Mouse (Mus musculus) heart, embryonic 16.5 days (tissue): ENCODE results near the gene Crlf1. TPM values are rescaled to one million over a fixed set of nuclear protein-coding genes. Genes with fewer than 3 reads are reported as not detected.

ENCODE experiments used
- ATAC-seq: fragments of 200-750 bp; cut with Nextera tagmentation; replicated peaks from 2 replicates; pipeline ENCODE4 v1.8.0; 2017; ENCODE audit warnings: moderate number of reproducible peaks; ENCODE audit not compliant: insufficient read depth, low FRiP score; ENCODE audit errors: extremely low read depth
- H3K27ac ChIP-seq: fragments of 300-500 bp; sonication (generic); 2 replicates; pipeline ENCODE4 v1.5.1; 2014; ENCODE audit warnings: mild to moderate bottlenecking, low read length, control low read depth, moderate library complexity
- H3K27me3 ChIP-seq: fragments of 300-500 bp; sonication (generic); 2 replicates; pipeline ENCODE4 v1.6.1; 2014; ENCODE audit warnings: low read length, mixed read lengths; ENCODE audit not compliant: control insufficient read depth, insufficient read depth
- H3K36me3 ChIP-seq: fragments of 300-500 bp; sonication (generic); 2 replicates; pipeline ENCODE4 v1.6.1; 2014; ENCODE audit not compliant: control insufficient read depth, insufficient read depth
- H3K4me1 ChIP-seq: fragments of 300-500 bp; sonication (generic); 2 replicates; pipeline ENCODE4 v1.6.1; 2014; ENCODE audit warnings: low read length, mixed read lengths; ENCODE audit not compliant: control insufficient read depth, insufficient read depth
- H3K4me2 ChIP-seq: fragments of 300-500 bp; sonication (generic); 2 replicates; pipeline ENCODE4 v1.6.1; 2014; ENCODE audit warnings: low read depth, mild to moderate bottlenecking, control low read depth, low read length
- H3K4me3 ChIP-seq: fragments of 300-500 bp; sonication (generic); 2 replicates; pipeline ENCODE4 v1.5.1; 2014; ENCODE audit warnings: mild to moderate bottlenecking, control low read depth, low read length
- H3K9ac ChIP-seq: fragments of 300-500 bp; sonication (generic); 2 replicates; pipeline ENCODE4 v1.6.1; 2014; ENCODE audit warnings: low read length, control low read depth
- H3K9me3 ChIP-seq: fragments of 300-500 bp; sonication (generic); replicated peaks from 2 replicates; pipeline ENCODE4 v1.6.1; 2016; ENCODE audit warnings: low read length; ENCODE audit not compliant: control insufficient read depth
- WGBS: fragments of 180-500 bp; shearing (Covaris S2); extraction: QIAGEN DNeasy Blood & Tissue Kit; methylation state at CpG from one replicate; pipeline ENCODE4 v1.1.7; 2014; 5-methylcytosine and 5-hydroxymethylcytosine counted together
- polyA plus RNA-seq: library from polyadenylated mRNA; unstranded; fragments of >200 nt; fragmentation: Nextera tagmentation; extraction: Ambion mirVana; gene quantifications from 2 replicates; pipeline ENCODE4 v1.2.1, GENCODE M21; 2015

The Crlf1 gene
- polyA plus RNA-seq, 1 experiment from 2014 or later, result 3.2 TPM

DNA sequence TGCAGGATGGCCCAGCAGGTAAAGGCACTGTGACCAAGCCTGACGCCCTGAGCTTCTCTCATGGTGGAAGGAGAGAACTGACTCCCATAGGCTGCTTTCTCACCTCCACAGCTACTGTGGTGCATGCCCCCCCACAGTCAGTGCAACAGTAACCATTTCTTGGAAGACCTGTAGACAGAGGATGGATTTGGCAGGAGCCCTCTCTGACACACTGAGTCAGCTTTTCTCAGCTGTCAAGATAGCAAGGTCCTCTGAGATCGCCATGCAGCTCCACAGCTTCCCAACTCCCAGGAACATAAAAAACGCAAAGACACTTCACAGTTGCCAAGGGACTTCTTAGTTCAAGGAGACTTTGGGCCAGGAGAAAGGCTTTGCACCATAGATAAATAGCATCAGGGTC is 34.5 kb upstream of the Crlf1 start:
- H3K27me3 ChIP-seq, result no peaks in the 10 kb centered on the region
- 64% methylated on average over 3 of the region's 3 CpGs for WGBS

DNA sequence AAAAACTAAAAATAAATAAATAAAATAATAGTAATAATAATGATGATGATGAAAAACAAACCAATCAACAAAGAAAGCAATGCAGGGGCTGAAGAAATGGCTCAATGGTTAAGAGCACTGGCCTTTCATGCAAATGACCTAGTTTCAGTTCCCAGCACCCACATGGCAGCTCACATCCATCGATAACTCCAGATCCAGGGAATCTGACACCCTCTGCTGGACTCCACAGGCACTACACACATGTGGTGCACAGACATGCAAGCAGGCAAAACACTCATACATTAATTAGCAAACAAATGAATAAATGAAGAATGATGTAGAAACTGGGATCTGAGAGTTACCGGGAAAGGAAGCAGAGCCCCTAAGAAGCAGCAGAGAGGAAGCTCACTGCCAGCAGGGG is 33.3 kb upstream of the Crlf1 start:
- no peaks in the 10 kb centered on the region for H3K9me3 ChIP-seq
- no peak overlapping the region for H3K4me2 ChIP-seq
- WGBS, result 98% methylated on average over 2 of the region's 2 CpGs
- H3K36me3 ChIP-seq, result no peaks in the 10 kb centered on the region
- H3K27ac ChIP-seq, result no peak overlapping the region
- H3K9ac ChIP-seq, result no peak overlapping the region
- H3K27me3 ChIP-seq, result no peaks in the 10 kb centered on the region
- peaks cover 16% of the 10 kb centered on the region for H3K4me1 ChIP-seq
- no peak overlapping the region for H3K4me3 ChIP-seq
- no peak for ATAC-seq

More for the DNA sequence above, 34.5 kb upstream of the Crlf1 start:
- no peak overlapping the region for H3K27ac ChIP-seq
- H3K4me2 ChIP-seq, result no peak overlapping the region
- no peak overlapping the region for H3K9ac ChIP-seq
- H3K4me3 ChIP-seq, result no peak overlapping the region
- H3K4me1 ChIP-seq, result peaks cover 27% of the 10 kb centered on the region
- ATAC-seq, result no peak
- H3K36me3 ChIP-seq, result no peaks in the 10 kb centered on the region
- no peaks in the 10 kb centered on the region for H3K9me3 ChIP-seq

DNA sequence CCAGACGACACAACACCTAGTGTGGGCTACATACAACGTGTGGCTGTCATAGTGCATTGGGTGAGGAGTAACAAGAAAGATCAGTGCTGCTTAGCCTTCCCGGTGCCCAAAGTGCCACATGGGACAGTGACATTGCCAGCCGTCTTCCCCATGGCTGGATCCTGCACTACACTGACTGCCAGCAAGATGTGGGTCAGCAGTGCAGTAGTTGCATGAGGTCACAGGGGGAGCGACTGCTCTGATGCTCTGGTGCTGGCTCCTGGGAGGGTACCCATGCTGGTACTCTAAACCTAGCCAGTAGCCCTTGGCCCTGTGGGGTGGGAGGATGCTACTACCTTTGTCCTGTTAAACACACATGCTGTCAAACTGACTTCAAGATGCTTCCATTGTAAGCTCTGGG is 32.8 kb upstream of the Crlf1 start:
- 81% methylated on average over 5 of the region's 5 CpGs for WGBS
- no peak overlapping the region for H3K4me2 ChIP-seq
- H3K27me3 ChIP-seq, result no peaks in the 10 kb centered on the region
- H3K36me3 ChIP-seq, result no peaks in the 10 kb centered on the region
- no peak overlapping the region for H3K27ac ChIP-seq
- H3K9ac ChIP-seq, result no peak overlapping the region
- ATAC-seq, result no peak
- no peak overlapping the region for H3K4me3 ChIP-seq
- peaks cover 16% of the 10 kb centered on the region for H3K4me1 ChIP-seq
- no peaks in the 10 kb centered on the region for H3K9me3 ChIP-seq

DNA sequence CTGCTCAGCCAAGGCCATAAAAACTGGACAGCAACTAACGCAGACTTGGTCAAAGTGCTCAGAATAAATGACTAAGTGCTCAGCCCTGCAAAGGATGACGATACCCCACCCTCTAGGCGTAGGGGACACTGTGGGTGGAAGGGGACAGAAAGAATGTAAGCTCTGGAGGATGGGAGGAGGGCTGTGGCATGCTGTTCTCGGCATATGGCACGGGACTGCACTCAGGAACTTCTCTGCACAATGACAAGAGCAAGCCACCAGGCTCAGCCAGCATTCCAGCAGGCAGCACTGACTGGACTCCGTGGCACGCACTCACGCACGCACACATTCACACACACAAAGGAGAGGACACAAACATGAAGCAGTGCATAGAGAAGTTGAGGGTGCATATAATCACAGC is 32.4 kb upstream of the Crlf1 start:
- Histone ChIP-seq H3K4me1 (peaks cover 16% of the 10 kb centered on the region), H3K4me3 (no peak overlapping the region), H3K9me3 (no peaks in the 10 kb centered on the region), H3K36me3 (no peaks in the 10 kb centered on the region), H3K9ac (no peak overlapping the region), H3K4me2 (no peak overlapping the region), H3K27me3 (no peaks in the 10 kb centered on the region), H3K27ac (no peak overlapping the region)
- peak; percentile 60 for ATAC-seq
- WGBS, result 48% methylated on average over 9 of the region's 9 CpGs

DNA sequence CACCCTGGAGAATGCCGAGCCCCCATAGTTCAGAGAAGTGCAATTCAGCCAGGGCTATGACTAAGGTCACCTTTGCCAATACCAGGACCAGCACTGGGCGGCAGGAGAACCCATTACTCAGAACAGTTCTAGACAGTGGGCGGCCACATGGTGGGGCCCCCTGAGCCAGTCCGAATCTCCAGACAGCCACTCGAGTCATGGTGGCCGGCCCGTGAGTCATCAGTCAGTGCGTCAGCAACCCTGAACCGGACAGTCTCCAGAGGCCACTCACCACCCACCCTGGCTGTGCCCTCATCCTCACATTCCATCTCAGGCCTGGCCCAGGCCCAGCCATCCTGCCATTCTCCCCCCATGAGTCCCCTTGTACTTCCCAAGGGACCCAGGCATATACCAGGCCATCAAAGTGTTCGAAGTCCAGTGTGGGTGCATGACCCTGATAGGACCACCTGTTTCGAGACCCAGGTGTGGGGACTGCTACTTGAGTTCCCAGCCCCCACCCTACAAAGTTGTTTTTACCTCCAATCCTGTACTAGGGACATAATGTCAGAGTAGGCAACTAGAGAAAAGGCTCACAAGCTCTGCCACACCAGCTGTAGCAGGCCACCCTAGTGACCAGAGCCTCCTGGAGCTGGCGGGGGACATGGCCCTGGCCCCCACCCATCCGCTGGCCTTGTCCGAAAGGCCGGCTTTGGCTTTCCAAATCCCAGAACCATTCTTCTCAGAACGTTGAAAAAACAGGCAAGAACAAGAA is 31.0 kb upstream of the Crlf1 start:
- Histone ChIP-seq H3K9ac (no peak overlapping the region), H3K27ac (no peak overlapping the region), H3K27me3 (no peaks in the 10 kb centered on the region), H3K4me1 (peaks cover 16% of the 10 kb centered on the region), H3K4me3 (no peak overlapping the region), H3K36me3 (no peaks in the 10 kb centered on the region), H3K4me2 (no peak overlapping the region), H3K9me3 (no peaks in the 10 kb centered on the region)
- ATAC-seq, result 0 out of 2 replicates have a peak, but pooled peaks have one; percentile 23
- WGBS, result 73% methylated on average over 16 of the region's 16 CpGs

DNA sequence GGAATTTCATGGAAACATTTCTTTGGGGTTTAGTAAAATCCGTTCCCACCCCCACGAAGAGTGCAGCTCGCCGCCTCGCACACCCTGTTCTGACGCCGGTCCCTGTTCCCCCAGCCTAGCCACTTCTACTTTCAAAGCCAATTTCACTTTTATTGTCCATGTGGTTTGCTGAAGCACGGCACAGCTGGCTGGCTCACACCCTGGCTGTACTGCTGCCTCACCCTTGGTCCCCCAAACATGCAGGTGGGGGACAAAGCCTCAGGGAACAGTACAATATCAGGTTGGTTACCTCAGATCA is 30.5 kb upstream of the Crlf1 start:
- no peaks in the 10 kb centered on the region for H3K27me3 ChIP-seq
- no peaks in the 10 kb centered on the region for H3K36me3 ChIP-seq
- H3K27ac ChIP-seq, result no peak overlapping the region
- 90% methylated on average over 8 of the region's 8 CpGs for WGBS
- H3K4me2 ChIP-seq, result no peak overlapping the region
- H3K9ac ChIP-seq, result no peak overlapping the region
- H3K9me3 ChIP-seq, result no peaks in the 10 kb centered on the region
- peaks cover 19% of the 10 kb centered on the region for H3K4me1 ChIP-seq
- no peak overlapping the region for H3K4me3 ChIP-seq
- ATAC-seq, result no peak

DNA sequence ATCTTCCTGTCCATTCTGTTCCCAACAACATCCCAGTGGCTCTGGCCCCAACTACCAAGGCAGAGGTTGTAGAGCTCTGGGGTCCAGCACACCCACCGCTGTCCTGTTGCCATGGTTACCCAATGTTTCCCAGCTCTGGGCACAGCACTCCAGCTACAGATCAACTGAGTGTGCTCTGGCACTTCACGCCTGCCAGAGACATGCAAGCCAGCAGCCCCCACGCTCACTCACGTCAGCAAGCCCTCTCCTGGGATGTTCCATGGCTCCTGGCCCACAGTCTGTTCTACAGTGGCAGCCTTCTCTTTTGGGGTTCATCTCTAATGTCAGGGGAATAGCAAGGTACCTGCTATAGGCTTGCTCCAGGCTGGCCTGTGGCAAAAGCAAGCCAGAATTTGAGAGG is 29.7 kb upstream of the Crlf1 start:
- Histone ChIP-seq H3K9me3 (no peaks in the 10 kb centered on the region), H3K27ac (no peak overlapping the region), H3K4me2 (no peak overlapping the region), H3K4me1 (peaks cover 26% of the 10 kb centered on the region), H3K27me3 (no peaks in the 10 kb centered on the region), H3K36me3 (no peaks in the 10 kb centered on the region), H3K9ac (no peak overlapping the region), H3K4me3 (no peak overlapping the region)
- WGBS, result 62% methylated on average over 4 of the region's 4 CpGs
- ATAC-seq, result no peak

DNA sequence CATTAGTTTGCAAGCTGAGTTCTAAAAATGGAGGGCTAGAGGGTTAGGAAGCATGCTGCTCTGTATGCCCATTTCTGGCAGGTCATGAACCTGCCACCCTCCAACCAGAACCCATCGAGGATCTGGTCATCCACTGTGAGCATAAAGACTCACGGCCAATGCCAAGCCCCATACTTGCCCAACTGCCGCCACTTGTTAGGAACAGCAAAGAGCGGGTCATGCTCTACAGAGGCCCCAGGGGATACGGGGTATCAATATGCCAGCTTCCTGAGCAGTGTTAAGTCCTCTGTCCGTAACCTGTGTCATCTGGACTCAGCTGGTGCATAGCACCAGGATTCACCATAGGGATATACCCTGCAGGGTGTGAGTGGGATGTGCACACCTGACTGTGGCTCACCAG is 28.8 kb upstream of the Crlf1 start:
- Histone ChIP-seq H3K4me1 (peaks cover 31% of the 10 kb centered on the region), H3K36me3 (no peaks in the 10 kb centered on the region), H3K27ac (no peak overlapping the region), H3K4me2 (no peak overlapping the region), H3K9me3 (no peaks in the 10 kb centered on the region), H3K27me3 (no peaks in the 10 kb centered on the region), H3K4me3 (no peak overlapping the region), H3K9ac (no peak overlapping the region)
- 88% methylated on average over 6 of the region's 6 CpGs for WGBS
- no peak for ATAC-seq

DNA sequence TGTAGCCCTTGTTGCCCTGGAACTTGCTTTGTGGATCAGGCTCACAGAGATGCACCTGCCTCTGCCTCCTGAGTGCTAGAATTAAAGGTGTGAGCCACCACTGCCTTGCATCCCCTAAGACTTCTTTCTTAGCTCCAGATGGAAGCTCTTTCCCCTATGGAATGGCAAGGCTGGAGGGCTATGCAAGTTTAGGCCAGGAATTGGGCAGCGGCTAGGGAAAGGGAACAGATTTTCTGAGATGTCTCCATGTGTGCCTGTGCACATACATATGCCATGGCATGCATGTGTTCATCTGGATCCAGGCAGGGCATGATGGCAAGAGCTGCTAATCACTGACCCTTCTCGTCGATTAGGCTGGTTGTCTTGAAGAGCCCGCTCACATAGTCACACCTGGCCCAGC is 27.3 kb upstream of the Crlf1 start:
- Histone ChIP-seq H3K4me2 (no peak overlapping the region), H3K27me3 (no peaks in the 10 kb centered on the region), H3K4me3 (no peak overlapping the region), H3K9me3 (no peaks in the 10 kb centered on the region), H3K27ac (no peak overlapping the region), H3K4me1 (peaks cover 38% of the 10 kb centered on the region), H3K9ac (no peak overlapping the region), H3K36me3 (no peaks in the 10 kb centered on the region)
- ATAC-seq, result no peak
- 96% methylated on average over 4 of the region's 4 CpGs for WGBS
